Mouse (Mus musculus): ENCODE results near the gene Pik3ca. TPM values are rescaled to one million over a fixed set of nuclear protein-coding genes. Genes with fewer than 3 reads are reported as not detected.

Pik3ca gene
- total RNA-seq, 1 experiment = 19.8 TPM

GRCm38 (mm10) chr3:32436101-32436500 lies 38.6 kb downstream of the Pik3ca start:
- Histone ChIP-seq H3K4me1 (ENCODE audit: control insufficient read depth in 2 of 2, insufficient read depth in 2 of 2, low read length in 2 of 2, poor library complexity in 1 of 2) (peaks cover 0 to 2% of the 10 kb centered on the region in 2 experiments; a peak in 1 of 4 replicates), H3K27ac (ENCODE audit: insufficient read depth, low read depth, low read length, poor library complexity, severe bottlenecking) (no peak overlapping the region), H3K9me3 (ENCODE audit: control insufficient read depth, insufficient read depth, low read depth, low read length) (no peaks in the 10 kb centered on the region), H3K36me3 (ENCODE audit: control insufficient read depth, insufficient read depth, low read length, poor library complexity, severe bottlenecking) (peaks cover 4% of the 10 kb centered on the region), H3K4me3 (ENCODE audit: insufficient read depth in 1 of 2, low read depth in 1 of 2, low read length in 2 of 2, poor library complexity in 1 of 2, severe bottlenecking in 1 of 2) (no peak overlapping the region), H3K9ac (ENCODE audit: insufficient read depth, low read depth, low read length, poor library complexity, severe bottlenecking) (no peak overlapping the region)
- in situ Hi-C loops (cut with MboI; ENCODE audit: low sequenced_read_pairs in 2 of 2, unreplicated experiment in 2 of 2) = no loop called here
- TF ChIP-seq ZC3H11A (IDR thresholded peaks at IDR 0.05; ENCODE audit: borderline replicate concordance, low read depth, low read length) = no peak
- TF ChIP-seq MAFK (IDR thresholded peaks at IDR 0.05; ENCODE audit: insufficient read depth, low read depth, low read length) = no peak
- DNase-seq (ENCODE audit: low read depth, low spot score) = no peak

DNA sequence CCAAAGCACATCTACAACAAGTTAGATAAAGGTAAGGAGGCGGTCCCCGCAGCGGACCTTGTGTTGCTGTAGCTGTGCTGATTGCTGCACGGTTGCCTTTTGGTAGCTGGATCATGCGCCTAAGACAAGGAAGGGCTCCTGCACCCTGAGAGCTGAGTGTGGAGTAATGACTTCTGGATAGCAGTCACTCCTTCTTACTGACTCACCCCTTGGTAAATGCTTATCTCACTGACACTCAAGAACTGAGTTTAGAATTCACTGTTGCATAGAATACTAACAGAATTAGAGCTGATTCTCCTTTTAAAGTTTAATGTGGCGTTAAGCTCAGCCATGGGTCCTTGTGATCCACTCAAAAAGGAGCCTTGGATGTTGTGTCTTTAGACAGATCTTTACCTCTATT lies 39.8 kb downstream of the Pik3ca start:
- in situ Hi-C loops (cut with MboI; ENCODE audit: low sequenced_read_pairs in 2 of 2, unreplicated experiment in 2 of 2) = no loop called here
- peaks cover 7% of the 10 kb centered on the region for H3K36me3 ChIP-seq (ENCODE audit: control insufficient read depth, insufficient read depth, low read length, poor library complexity, severe bottlenecking)
- no peak overlapping the region for H3K27ac ChIP-seq (ENCODE audit: insufficient read depth, low read depth, low read length, poor library complexity, severe bottlenecking)
- no peak for DNase-seq (ENCODE audit: low read depth, low spot score)
- no peak overlapping the region for H3K4me3 ChIP-seq (ENCODE audit: insufficient read depth in 1 of 2, low read depth in 1 of 2, low read length in 2 of 2, poor library complexity in 1 of 2, severe bottlenecking in 1 of 2)
- no peaks in the 10 kb centered on the region for H3K9me3 ChIP-seq (ENCODE audit: control insufficient read depth, insufficient read depth, low read depth, low read length)
- no peak overlapping the region for H3K9ac ChIP-seq (ENCODE audit: insufficient read depth, low read depth, low read length, poor library complexity, severe bottlenecking)
- TF ChIP-seq CHD2 (IDR thresholded peaks at IDR 0.05; ENCODE audit: low read depth, low read length) = no peak
- no peak for TF ChIP-seq ZNF384 (IDR thresholded peaks at IDR 0.05; ENCODE audit: low read depth, low read length)
- no peak for TF ChIP-seq MAFK (IDR thresholded peaks at IDR 0.05; ENCODE audit: insufficient read depth, low read depth, low read length)
- TF ChIP-seq ZC3H11A (IDR thresholded peaks at IDR 0.05; ENCODE audit: borderline replicate concordance, low read depth, low read length) = no peak
- no peak for TF ChIP-seq HCFC1 (IDR thresholded peaks at IDR 0.05; ENCODE audit: borderline replicate concordance, insufficient read depth, low read length)
- H3K4me1 ChIP-seq (ENCODE audit: control insufficient read depth in 2 of 2, insufficient read depth in 2 of 2, low read length in 2 of 2, poor library complexity in 1 of 2) = peaks cover 0 to 2% of the 10 kb centered on the region in 2 experiments; a peak in 1 of 4 replicates

- in situ Hi-C loops (cut with MboI; ENCODE audit: low sequenced_read_pairs in 2 of 2, unreplicated experiment in 2 of 2) = no loop called here
- Histone ChIP-seq H3K27ac (ENCODE audit: insufficient read depth, low read depth, low read length, poor library complexity, severe bottlenecking) (no peak overlapping the region), H3K9me3 (ENCODE audit: control insufficient read depth, insufficient read depth, low read depth, low read length) (no peaks in the 10 kb centered on the region), H3K9ac (ENCODE audit: insufficient read depth, low read depth, low read length, poor library complexity, severe bottlenecking) (no peak overlapping the region), H3K4me3 (ENCODE audit: insufficient read depth in 1 of 2, low read depth in 1 of 2, low read length in 2 of 2, poor library complexity in 1 of 2, severe bottlenecking in 1 of 2) (no peak overlapping the region), H3K36me3 (ENCODE audit: control insufficient read depth, insufficient read depth, low read length, poor library complexity, severe bottlenecking) (peaks cover 7% of the 10 kb centered on the region), H3K4me1 (ENCODE audit: control insufficient read depth in 2 of 2, insufficient read depth in 2 of 2, low read length in 2 of 2, poor library complexity in 1 of 2) (peaks cover 0 to 2% of the 10 kb centered on the region in 2 experiments; a peak in 1 of 4 replicates)
- no peak for DNase-seq (ENCODE audit: low read depth, low spot score)
- TF ChIP-seq MAFK (IDR thresholded peaks at IDR 0.05; ENCODE audit: insufficient read depth, low read depth, low read length) (no peak), ZNF384 (IDR thresholded peaks at IDR 0.05; ENCODE audit: low read depth, low read length) (no peak), HCFC1 (IDR thresholded peaks at IDR 0.05; ENCODE audit: borderline replicate concordance, insufficient read depth, low read length) (no peak), ZC3H11A (IDR thresholded peaks at IDR 0.05; ENCODE audit: borderline replicate concordance, low read depth, low read length) (no peak), CHD2 (IDR thresholded peaks at IDR 0.05; ENCODE audit: low read depth, low read length) (no peak)
Observed at GRCm38 (mm10) chr3:32437820-32438219, 40.3 kb downstream of the Pik3ca start.

DNA sequence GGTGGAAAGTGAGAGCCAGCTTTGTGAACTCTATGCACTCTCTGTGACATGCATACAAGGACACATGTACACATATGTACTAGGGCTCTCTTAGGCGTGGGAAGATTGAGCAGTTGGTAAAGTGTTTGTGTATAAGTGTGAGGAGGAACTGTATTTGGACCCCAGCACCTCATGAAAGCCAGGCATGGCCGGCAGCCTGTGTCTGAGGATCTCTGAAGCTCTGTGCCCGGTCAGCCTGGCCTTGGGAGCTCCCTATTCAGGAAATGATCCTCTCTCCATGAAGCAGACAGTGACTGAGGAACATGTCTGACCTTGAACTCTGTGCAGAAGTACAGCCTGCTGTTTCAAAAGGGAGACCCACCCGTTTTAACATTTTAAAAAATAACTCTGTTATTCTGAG lies 41.2 kb downstream of the Pik3ca start:
- in situ Hi-C loops (cut with MboI; ENCODE audit: low sequenced_read_pairs in 2 of 2, unreplicated experiment in 2 of 2) = no loop called here
- no peak for DNase-seq (ENCODE audit: low read depth, low spot score)
- Histone ChIP-seq H3K4me3 (ENCODE audit: insufficient read depth in 1 of 2, low read depth in 1 of 2, low read length in 2 of 2, poor library complexity in 1 of 2, severe bottlenecking in 1 of 2) (no peak overlapping the region), H3K36me3 (ENCODE audit: control insufficient read depth, insufficient read depth, low read length, poor library complexity, severe bottlenecking) (peaks cover 8% of the 10 kb centered on the region), H3K27ac (ENCODE audit: insufficient read depth, low read depth, low read length, poor library complexity, severe bottlenecking) (no peak overlapping the region), H3K9me3 (ENCODE audit: control insufficient read depth, insufficient read depth, low read depth, low read length) (no peaks in the 10 kb centered on the region), H3K4me1 (ENCODE audit: control insufficient read depth in 2 of 2, insufficient read depth in 2 of 2, low read length in 2 of 2, poor library complexity in 1 of 2) (no peaks in the 10 kb centered on the region), H3K9ac (ENCODE audit: insufficient read depth, low read depth, low read length, poor library complexity, severe bottlenecking) (no peak overlapping the region)
- TF ChIP-seq ZNF384 (IDR thresholded peaks at IDR 0.05; ENCODE audit: low read depth, low read length) = no peak

- TF ChIP-seq MAFK (IDR thresholded peaks at IDR 0.05; ENCODE audit: insufficient read depth, low read depth, low read length) = no peak
- no peak for TF ChIP-seq HCFC1 (IDR thresholded peaks at IDR 0.05; ENCODE audit: borderline replicate concordance, insufficient read depth, low read length)
- TF ChIP-seq ZC3H11A (IDR thresholded peaks at IDR 0.05; ENCODE audit: borderline replicate concordance, low read depth, low read length) = no peak
- TF ChIP-seq ZNF384 (IDR thresholded peaks at IDR 0.05; ENCODE audit: low read depth, low read length) = no peak
- Histone ChIP-seq H3K27ac (ENCODE audit: insufficient read depth, low read depth, low read length, poor library complexity, severe bottlenecking) (no peak overlapping the region), H3K4me3 (ENCODE audit: insufficient read depth in 1 of 2, low read depth in 1 of 2, low read length in 2 of 2, poor library complexity in 1 of 2, severe bottlenecking in 1 of 2) (no peak overlapping the region), H3K9me3 (ENCODE audit: control insufficient read depth, insufficient read depth, low read depth, low read length) (no peaks in the 10 kb centered on the region), H3K36me3 (ENCODE audit: control insufficient read depth, insufficient read depth, low read length, poor library complexity, severe bottlenecking) (peaks cover 16% of the 10 kb centered on the region), H3K4me1 (ENCODE audit: control insufficient read depth in 2 of 2, insufficient read depth in 2 of 2, low read length in 2 of 2, poor library complexity in 1 of 2) (no peaks in the 10 kb centered on the region), H3K9ac (ENCODE audit: insufficient read depth, low read depth, low read length, poor library complexity, severe bottlenecking) (no peak overlapping the region)
- in situ Hi-C loops (cut with MboI; ENCODE audit: low sequenced_read_pairs in 2 of 2, unreplicated experiment in 2 of 2) = no loop called here
- DNase-seq (ENCODE audit: low read depth, low spot score) = no peak
Observed at GRCm38 (mm10) chr3:32441710-32442109, 44.2 kb downstream of the Pik3ca start.
